Mouse (Mus musculus): ENCODE data around the gene Kpna3. TPM values are rescaled to one million over a fixed set of nuclear protein-coding genes. Genes with fewer than 3 reads are reported as not detected.
A peak's percentile ranks its signal among the peaks of the same experiment; 100 is the strongest.

The Kpna3 gene
- polyA plus RNA-seq, 1 experiment from 2014 or later, result 18.9 TPM

GRCm38 (mm10) chr14:61320765-61321164 is 118.9 kb downstream of the Kpna3 start:
- TF ChIP-seq CTCF (IDR thresholded peaks at IDR 0.05; ENCODE audit: low read depth), result no peak
- H3K27me3 ChIP-seq (replicated peaks; ENCODE audit: control insufficient read depth, insufficient read depth, low read length), result no peaks in the 10 kb centered on the region
- H3K4me2 ChIP-seq (replicated peaks; ENCODE audit: low read depth), result no peak overlapping the region
- no peaks in the 10 kb centered on the region for H3K4me1 ChIP-seq (replicated peaks; ENCODE audit: control insufficient read depth, insufficient read depth, low read length)
- peak overlapping the region; percentile 71 for H3K27ac ChIP-seq (ENCODE audit: low read depth, low read length)
- WGBS, result 29% methylated on average over 1 of the region's 1 CpGs
- no peak overlapping the region for H3K4me3 ChIP-seq (ENCODE audit: low read depth, low read length)
- no peaks in the 10 kb centered on the region for H3K36me3 ChIP-seq (ENCODE audit: control insufficient read depth, insufficient read depth)
- no peak overlapping the region for H3K9ac ChIP-seq (ENCODE audit: low read depth, low read length)
- H3K9me3 ChIP-seq (ENCODE audit: control insufficient read depth), result no peaks in the 10 kb centered on the region
- ATAC-seq, result peak; percentile 88

GRCm38 (mm10) chr14:61316861-61317260 is 122.8 kb downstream of the Kpna3 start:
- no peak overlapping the region for H3K4me2 ChIP-seq (replicated peaks; ENCODE audit: low read depth)
- TF ChIP-seq CTCF (IDR thresholded peaks at IDR 0.05; ENCODE audit: low read depth), result peak; percentile 81
- no peaks in the 10 kb centered on the region for H3K36me3 ChIP-seq (ENCODE audit: control insufficient read depth, insufficient read depth)
- 28% methylated on average over 4 of the region's 4 CpGs for WGBS
- 0 out of 2 replicates have a peak, but pooled peaks have one; percentile 46 for ATAC-seq
- H3K9ac ChIP-seq (ENCODE audit: low read depth, low read length), result no peak overlapping the region
- H3K27me3 ChIP-seq (replicated peaks; ENCODE audit: control insufficient read depth, insufficient read depth, low read length), result no peaks in the 10 kb centered on the region
- H3K9me3 ChIP-seq (ENCODE audit: control insufficient read depth), result no peaks in the 10 kb centered on the region
- H3K4me3 ChIP-seq (ENCODE audit: low read depth, low read length), result no peak overlapping the region
- H3K4me1 ChIP-seq (replicated peaks; ENCODE audit: control insufficient read depth, insufficient read depth, low read length), result no peaks in the 10 kb centered on the region
- no peak overlapping the region for H3K27ac ChIP-seq (ENCODE audit: low read depth, low read length)

Other genes with a start within 250 kb of the Kpna3 start
- 2.8 TPM in 2 replicates for gene Sgcg, start 181.4 kb downstream of the Kpna3 start, polyA plus RNA-seq (2015; fragmentation: Nextera tagmentation; extraction: Ambion mirVana)
- 1.4 and 1.5 TPM in 2 replicates for gene Arl11, start 130.1 kb downstream of the Kpna3 start, polyA plus RNA-seq (2015; fragmentation: Nextera tagmentation; extraction: Ambion mirVana)
- gene Ebpl, start 79.4 kb downstream of the Kpna3 start, polyA plus RNA-seq (2015; fragmentation: Nextera tagmentation; extraction: Ambion mirVana), result 11.1 and 12.1 TPM in 2 replicates
- gene Spryd7, start 117.0 kb upstream of the Kpna3 start, polyA plus RNA-seq (2015; fragmentation: Nextera tagmentation; extraction: Ambion mirVana), result 36.1 and 36.5 TPM in 2 replicates
- gene Trim13, start 158.4 kb upstream of the Kpna3 start, polyA plus RNA-seq (2015; fragmentation: Nextera tagmentation; extraction: Ambion mirVana), result 7.9 and 8.6 TPM in 2 replicates
- gene Kcnrg, start 167.6 kb upstream of the Kpna3 start, polyA plus RNA-seq (2015; fragmentation: Nextera tagmentation; extraction: Ambion mirVana), result 0.25 and 0.27 TPM in 2 replicates

All from intestine, postnatal 0 days (tissue).